Mouse (Mus musculus) thymus, postnatal 36 days (tissue): Measurements from ENCODE around the gene Gm35134.
"Not testable (repeated sequence)": the region's sequence is repeated elsewhere in the genome, so short reads cannot be mapped to it uniquely, and the experiment has no call there.

Experiments
- DNase-seq, 2 experiments: peaks; one replicate each; pipeline ENCODE4 v3.0.0; 2022; ENCODE audit warnings: mixed read lengths in 2 of 2

Gm35134 gene

GRCm38 (mm10) chrY:19112707-19113106 lies at the start of gene Gm35134:
TSS of gene Gm35134 (plus strand) at chrY:19113007.
- DNase-seq = not testable (repeated sequence)
